Mouse (Mus musculus): ENCODE measurements at regions not wholly inside any gene's neighbourhood (a gene's known extent, or its start where the extent isn't known, plus 50 kb on each side); places are given as distances from the start of the nearest gene placed in this dataset.

DNA sequence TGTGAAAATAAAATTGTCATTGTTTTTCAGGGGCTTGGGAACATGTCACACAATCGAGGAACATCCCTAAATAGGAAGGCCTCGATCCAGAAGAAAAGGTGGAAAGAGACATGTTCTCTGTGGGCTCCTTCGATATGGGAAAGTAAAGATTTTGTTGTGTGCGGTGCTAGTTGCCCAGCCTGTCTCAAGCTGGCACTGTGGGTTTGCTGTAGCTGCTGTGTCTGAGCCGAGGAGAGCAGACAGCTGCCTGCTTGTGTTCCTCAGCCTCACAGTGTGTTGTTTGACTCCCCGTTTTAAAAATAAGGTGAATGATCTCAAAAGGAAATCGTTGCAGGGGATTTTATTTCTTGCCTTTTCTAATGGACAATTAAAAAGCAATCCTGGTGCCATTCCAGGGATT lies 64.4 kb upstream of the Zeb2 start:
- DNase-seq (ENCODE audit: low spot score): no peak
- intact Hi-C loops (cut with DNase I): no loop called here

DNA sequence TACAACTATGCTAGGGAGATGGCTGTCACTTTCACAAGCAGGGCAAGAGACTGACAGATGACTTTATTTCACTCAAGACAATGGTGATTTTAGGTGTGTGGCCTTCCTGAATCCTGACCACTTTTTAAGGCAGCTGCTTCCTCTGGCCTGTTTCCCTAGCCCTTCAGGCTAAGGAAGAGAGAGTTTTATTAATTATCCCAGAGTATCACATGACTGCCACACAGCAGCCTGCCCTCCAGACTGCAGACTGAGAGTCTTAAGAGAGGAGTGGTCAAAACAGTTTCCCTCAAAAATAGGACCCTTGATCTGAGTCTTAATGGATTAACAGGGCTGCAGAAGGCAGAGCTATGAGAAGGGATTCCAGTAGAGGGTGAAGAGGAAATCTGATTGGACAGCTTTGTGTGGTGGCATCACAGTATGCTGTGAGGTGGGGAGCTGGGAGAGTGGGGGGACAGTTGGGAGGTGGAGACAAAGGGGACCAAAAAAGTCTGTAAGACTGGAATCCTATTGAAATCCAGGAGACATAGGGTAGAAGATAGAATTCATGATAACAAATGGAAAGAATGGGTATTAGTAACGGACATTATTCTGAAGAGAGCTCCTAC lies 61.8 kb upstream of the Zeb2 start:
- intact Hi-C loops (cut with DNase I): no loop called here
- DNase-seq (ENCODE audit: low spot score): no peak

DNA sequence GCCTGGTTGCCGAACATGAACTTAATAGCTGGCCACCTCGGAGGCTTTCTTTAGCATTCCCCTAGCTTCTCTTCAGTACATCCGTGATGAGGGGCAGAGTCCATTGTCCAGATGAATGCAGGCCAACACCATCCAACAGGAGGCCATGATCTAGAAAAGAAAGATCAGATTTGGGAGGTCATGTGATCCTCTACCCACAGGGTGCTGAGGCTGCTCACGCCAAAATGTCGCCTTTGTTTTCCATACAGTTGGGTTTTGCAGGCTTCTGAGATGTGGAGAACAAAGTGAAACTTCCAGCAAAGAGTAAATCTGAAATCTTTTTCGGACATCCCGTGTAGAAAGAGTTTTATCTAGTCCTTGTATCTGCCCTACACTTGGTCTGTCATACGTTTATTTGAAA lies 55.2 kb upstream of the Zeb2 start:
- no peak for DNase-seq (ENCODE audit: low spot score)
- intact Hi-C loops (cut with DNase I): no loop called here

- no peak for DNase-seq (ENCODE audit: low spot score)
- intact Hi-C loops (cut with DNase I): no loop called here
Observed at GRCm38 (mm10) chr2:45171520-45172173, 54.5 kb upstream of the Zeb2 start.

DNA sequence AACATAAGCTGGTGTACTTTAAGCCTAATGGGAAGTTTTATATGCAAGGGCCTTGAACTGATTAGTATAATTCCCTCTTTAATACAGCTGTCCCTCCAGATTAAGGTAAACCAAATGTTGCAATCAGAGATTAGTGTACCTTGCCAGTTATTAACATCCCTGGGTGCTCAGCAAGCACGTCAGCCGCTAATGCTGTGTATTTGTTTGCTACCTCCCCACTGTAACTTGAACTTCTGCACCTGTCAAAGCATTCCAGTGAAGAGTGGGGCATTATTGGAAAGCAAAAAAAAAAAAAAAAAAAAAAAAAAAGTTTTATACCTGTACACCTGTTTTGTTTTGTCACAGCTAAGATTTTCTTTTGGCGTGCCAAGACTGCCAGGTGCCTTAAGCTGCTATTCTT lies 53.1 kb upstream of the Zeb2 start:
- intact Hi-C loops (cut with DNase I): no loop called here
- no peak for DNase-seq (ENCODE audit: low spot score)

DNA sequence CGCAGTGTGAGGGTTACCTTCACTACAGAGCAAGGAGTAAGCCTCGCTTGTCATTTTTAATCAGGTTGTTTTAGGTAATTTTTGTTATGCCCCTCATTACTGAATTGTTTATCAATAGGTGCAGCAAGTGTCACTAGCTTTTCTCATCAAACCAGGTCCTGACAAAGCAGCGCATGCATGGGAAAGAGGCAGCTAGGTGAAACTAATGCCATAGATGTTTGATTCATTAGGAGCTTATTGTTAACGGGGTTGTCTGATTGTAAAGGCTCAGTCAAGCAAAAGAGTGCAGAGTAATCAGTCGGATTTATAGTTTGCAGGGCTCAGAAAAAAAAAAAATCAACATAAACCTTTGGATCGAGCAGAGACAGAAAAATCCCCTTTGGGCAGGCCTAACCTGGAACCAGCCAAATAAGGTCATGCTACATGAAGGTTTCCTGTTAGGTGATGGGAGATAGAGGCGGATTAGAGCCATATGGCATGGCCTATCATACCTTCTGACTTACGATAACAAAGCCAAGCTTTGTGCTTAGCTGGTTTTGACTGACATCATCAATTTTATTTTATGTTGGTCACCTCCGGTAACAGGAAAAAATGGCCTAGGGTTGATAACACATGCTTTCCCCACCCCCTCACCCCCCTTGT lies 52.4 kb upstream of the Zeb2 start:
- no peak for DNase-seq (ENCODE audit: low spot score)
- intact Hi-C loops (cut with DNase I): no loop called here

DNA sequence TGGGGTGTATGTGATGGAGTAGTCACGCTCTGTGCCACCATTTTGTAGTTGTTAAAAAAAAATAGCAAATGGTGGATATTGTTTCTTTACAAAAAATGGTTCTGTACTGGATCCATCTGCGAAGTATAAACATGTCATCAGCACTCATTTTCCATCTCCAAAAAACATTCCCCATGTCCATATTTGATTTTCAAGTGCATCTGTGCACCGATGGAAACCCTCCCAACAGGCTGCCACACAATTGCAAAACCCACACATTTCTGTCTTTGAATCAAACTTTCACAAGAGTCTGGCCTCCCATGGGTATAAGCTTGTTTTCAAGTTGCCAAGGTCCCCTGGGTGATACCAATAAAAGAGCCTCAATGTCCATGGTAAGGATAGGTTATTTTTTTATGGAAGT lies 51.4 kb upstream of the Zeb2 start:
- intact Hi-C loops (cut with DNase I): no loop called here

More for the DNA sequence above, 51.4 kb upstream of the Zeb2 start:
- no peak for DNase-seq (ENCODE audit: low spot score)
